8 mouse cellular contexts compared by ENCODE assay signal in genomic region chr12:109424753-109425332, GRCm38 (mm10). TPM values are rescaled to one million over a fixed set of nuclear protein-coding genes. Genes with fewer than 3 reads are reported as not detected.
A peak's percentile ranks its signal among the peaks of the same experiment; 100 is the strongest.
DNase-seq lines count a peak whose midpoint lies in the region; ATAC-seq and TF ChIP-seq lines count a peak whose summit lies in the region.

No protein-coding gene starts in this region.

- peaks cover 18% of the 10 kb centered on the region for H3K4me1 ChIP-seq in embryonic facial prominence, embryonic 14.5 days (ENCODE audit: control insufficient read depth, insufficient read depth, low read length)
- no peaks in the 10 kb centered on the region for H3K4me1 ChIP-seq in intestine, postnatal 0 days (replicated peaks; ENCODE audit: control insufficient read depth, insufficient read depth, low read length)

- no peak overlapping the region for H3K4me3 ChIP-seq in embryonic facial prominence, embryonic 14.5 days (ENCODE audit: low read depth, low read length)
- no peak overlapping the region for H3K4me3 ChIP-seq in intestine, postnatal 0 days (ENCODE audit: low read depth, low read length)

- no peak for TF ChIP-seq CTCF in intestine, postnatal 0 days (IDR thresholded peaks at IDR 0.05; ENCODE audit: low read depth)

- peak; percentile 39 to 42 for DNase-seq in left cerebral cortex, adult 18-20 months (ENCODE audit: low spot score in 2 of 2)
- no peak for DNase-seq in left cerebral cortex, postnatal 4 days
- no peak for DNase-seq in embryonic facial prominence, embryonic 14.5 days (ENCODE audit: low spot score)
- DNase-seq in right cerebral cortex, postnatal 25 days = peak; percentile 31
- DNase-seq in thymus, postnatal 10 days (ENCODE audit: low spot score in 2 of 2) = no peak
- DNase-seq in lung, adult 18-20 months = no peak

- peak; percentile 13; the same call in 1 of the 2 replicates for ATAC-seq in embryonic facial prominence, embryonic 14.5 days (ENCODE audit: low read depth)
- no peak for ATAC-seq in intestine, postnatal 0 days
- ATAC-seq in inflammation-experienced regulatory T-cells, adult 6 months = no peak

- no peaks in the 10 kb centered on the region for H3K36me3 ChIP-seq in embryonic facial prominence, embryonic 14.5 days (ENCODE audit: control insufficient read depth, insufficient read depth, low read length)
- H3K36me3 ChIP-seq in intestine, postnatal 0 days (ENCODE audit: control insufficient read depth, insufficient read depth) = no peaks in the 10 kb centered on the region

- intact Hi-C loops in left cerebral cortex, postnatal 4 days (cut with DNase I) = no loop called here

- no peak overlapping the region for H3K27ac ChIP-seq in embryonic facial prominence, embryonic 14.5 days (replicated peaks; ENCODE audit: low read depth, low read length)
- no peak overlapping the region for H3K27ac ChIP-seq in intestine, postnatal 0 days (ENCODE audit: low read depth, low read length)

- no peak overlapping the region for H3K9ac ChIP-seq in embryonic facial prominence, embryonic 14.5 days (ENCODE audit: low read depth, low read length)
- no peak overlapping the region for H3K9ac ChIP-seq in intestine, postnatal 0 days (ENCODE audit: low read depth, low read length)

- H3K9me3 ChIP-seq in embryonic facial prominence, embryonic 14.5 days (ENCODE audit: control insufficient read depth, low read length) = no peaks in the 10 kb centered on the region
- H3K9me3 ChIP-seq in intestine, postnatal 0 days (ENCODE audit: control insufficient read depth) = no peaks in the 10 kb centered on the region

- no peaks in the 10 kb centered on the region for H3K27me3 ChIP-seq in embryonic facial prominence, embryonic 14.5 days (replicated peaks; ENCODE audit: control insufficient read depth, insufficient read depth, low read length)
- H3K27me3 ChIP-seq in intestine, postnatal 0 days (replicated peaks; ENCODE audit: control insufficient read depth, insufficient read depth, low read length) = no peaks in the 10 kb centered on the region

- 6% methylated on average over 20 of the region's 20 CpGs for WGBS in embryonic facial prominence, embryonic 14.5 days
- WGBS in intestine, postnatal 0 days = 17% methylated on average over 20 of the region's 20 CpGs

- peak overlapping the region; percentile 19; the same call in 1 of the 2 replicates for H3K4me2 ChIP-seq in embryonic facial prominence, embryonic 14.5 days (ENCODE audit: low read depth, low read length)
- peak overlapping the region; percentile 33 for H3K4me2 ChIP-seq in intestine, postnatal 0 days (replicated peaks; ENCODE audit: low read depth)

RNA-seq across cellular contexts. Expression of gene Dlk1, which starts 27.8 kb away (rescaled TPM):
- total RNA-seq in left cerebral cortex, adult 18-20 months (2021) = 1 to 10 TPM; 4.7 to 7.5 TPM
- 1 to 10 TPM; 2.6 to 4.6 TPM for total RNA-seq in left cerebral cortex, postnatal 4 days (2021)
- polyA plus RNA-seq in embryonic facial prominence, embryonic 14.5 days (2014; fragmentation: Nextera tagmentation; extraction: Ambion mirVana) = 918 and 968 TPM in 2 replicates
- 73.6 and 78.6 TPM in 2 replicates for polyA plus RNA-seq in intestine, postnatal 0 days (2015; fragmentation: Nextera tagmentation; extraction: Ambion mirVana)
- not detected for polyA plus RNA-seq in inflammation-experienced regulatory T-cells, adult 6 months (2017; shearing (Covaris generic))

Comparison
In these comparisons a context has a peak if more than half of its experiments do, and no peak if none do; other contexts are left out.
1. DNase-seq: peak in left cerebral cortex, adult 18-20 months (2 of 2) and right cerebral cortex, postnatal 25 days (single experiment); none in left cerebral cortex, postnatal 4 days (single experiment), embryonic facial prominence, embryonic 14.5 days (single experiment), thymus, postnatal 10 days (0 of 2) and lung, adult 18-20 months (0 of 2).
2. RNA of gene Dlk1, which starts 27.8 kb away (polyA plus RNA-seq): 918 to 968 TPM in embryonic facial prominence, embryonic 14.5 days and 73.6 to 78.6 TPM in intestine, postnatal 0 days; not detected in inflammation-experienced regulatory T-cells, adult 6 months; every median in the first group is over 10 times any median in the second.